Mouse (Mus musculus) embryo, embryonic 10 days (tissue): ENCODE measurements around the gene P3h1.

Experiments used
- DNase-seq: peaks from one replicate; pipeline ENCODE4 v3.0.0-alpha.2; 2015; ENCODE audit warnings: low spot score

P3h1 gene

GRCm38 (mm10) chr4:119232410-119233255, at the start of gene P3h1, which contains the start of gene AU022252:
TSS of gene P3h1 (plus strand) at chr4:119232915.
TSS of gene AU022252 (minus strand) at chr4:119232712.
- DNase-seq, result peak; percentile 99

GRCm38 (mm10) chr4:119183525-119183924, 49.2 kb upstream of the P3h1 start:
- DNase-seq, result no peak

DNA sequence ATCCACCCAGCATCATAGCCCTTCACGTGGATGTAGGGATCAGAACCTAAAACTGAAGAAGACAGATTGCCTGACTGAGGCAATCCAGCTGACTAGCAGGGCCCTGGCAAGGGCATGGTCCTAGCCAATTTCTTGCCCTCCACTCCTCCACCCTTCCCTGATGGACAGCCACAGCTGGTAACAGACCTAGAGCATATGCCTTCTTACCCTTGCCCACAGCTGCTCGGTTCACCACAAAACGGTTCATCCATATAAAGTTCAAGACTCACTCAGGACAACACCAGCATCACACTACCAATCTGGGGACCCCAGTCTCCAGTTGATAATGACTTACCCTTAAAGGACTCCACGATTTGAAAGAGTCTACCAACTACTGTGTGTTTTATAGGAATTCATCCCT, 46.9 kb upstream of the P3h1 start:
- DNase-seq, result no peak

DNA sequence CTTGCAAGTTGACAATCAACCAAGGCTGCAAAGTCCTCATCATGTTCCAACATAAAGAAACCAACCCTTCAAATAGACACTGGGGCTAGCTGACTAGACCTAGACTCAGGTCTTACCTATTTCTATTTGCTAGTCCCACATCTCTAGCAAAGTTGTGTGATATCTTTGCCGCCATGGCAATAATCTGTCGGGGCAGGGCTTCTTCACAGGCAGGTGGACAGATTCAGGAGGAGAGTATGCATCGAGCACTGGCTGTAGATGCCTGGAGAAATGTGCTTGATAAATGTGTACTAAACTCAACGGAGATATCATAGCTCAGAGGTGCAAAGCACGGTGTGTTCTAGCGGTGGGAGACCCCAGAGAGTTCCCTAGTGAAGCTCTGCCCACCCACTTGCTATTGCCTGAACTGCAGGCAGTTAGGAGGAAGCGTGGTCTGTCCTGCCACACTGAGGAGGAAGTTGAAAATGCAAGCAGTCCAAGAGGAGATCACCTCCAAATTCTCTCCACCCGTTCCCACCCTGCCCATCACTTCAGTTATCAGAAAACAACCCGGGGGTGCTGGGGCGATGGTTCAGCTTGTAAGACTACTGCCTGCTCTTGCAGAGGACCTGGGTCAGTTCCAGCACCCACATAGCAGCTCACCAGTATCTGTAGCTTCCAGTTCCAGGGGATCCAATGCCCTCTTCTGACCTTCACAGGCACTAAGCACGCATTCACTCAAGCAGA, 44.5 kb upstream of the P3h1 start:
- no peak for DNase-seq

DNA sequence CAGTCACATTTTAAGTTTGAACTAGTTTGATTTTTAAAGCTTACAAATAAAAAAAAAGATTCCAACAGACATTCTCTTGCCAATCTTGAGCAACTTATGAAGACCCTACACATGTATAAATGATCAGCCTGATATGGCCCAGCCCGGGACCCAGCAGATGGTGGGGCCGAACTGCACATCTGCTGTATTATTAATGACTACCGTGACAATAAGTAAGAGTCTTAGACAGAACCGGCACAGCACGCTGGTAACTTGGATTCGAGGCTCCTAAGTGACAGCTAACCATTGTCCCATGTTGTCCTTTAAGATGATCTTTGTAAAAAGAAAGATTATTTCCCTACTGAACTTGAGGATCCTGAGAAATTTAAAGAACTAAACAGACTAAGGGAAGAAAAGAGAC, 43.3 kb upstream of the P3h1 start:
- no peak for DNase-seq

GRCm38 (mm10) chr4:119189864-119190263, 42.9 kb upstream of the P3h1 start, which contains the start of gene Ermap:
TSS of gene Ermap (minus strand) at chr4:119190011.
- no peak for DNase-seq

DNA sequence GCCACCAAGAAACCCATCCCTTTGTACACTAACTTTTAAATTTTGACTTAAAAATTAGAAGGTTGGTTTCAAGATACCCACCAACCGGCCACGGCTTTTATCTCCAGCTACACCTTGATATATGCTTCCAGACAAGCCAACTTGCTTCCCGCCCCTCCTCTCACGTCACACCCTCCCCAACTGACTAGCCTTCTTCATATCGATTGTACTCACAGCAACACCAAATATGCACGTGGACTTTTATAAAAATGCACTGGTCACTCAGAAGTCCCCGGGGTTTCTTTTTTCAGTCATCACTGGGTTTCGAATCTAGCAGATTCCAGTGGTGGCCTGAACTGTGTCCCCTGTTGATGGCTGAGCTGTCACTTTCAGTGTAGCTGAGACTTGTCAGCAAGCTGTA, 42.1 kb upstream of the P3h1 start:
- no peak for DNase-seq

GRCm38 (mm10) chr4:119191273-119191672, 41.4 kb upstream of the P3h1 start:
- DNase-seq, result no peak

GRCm38 (mm10) chr4:119192757-119193156, 40.0 kb upstream of the P3h1 start:
- DNase-seq, result no peak

DNA sequence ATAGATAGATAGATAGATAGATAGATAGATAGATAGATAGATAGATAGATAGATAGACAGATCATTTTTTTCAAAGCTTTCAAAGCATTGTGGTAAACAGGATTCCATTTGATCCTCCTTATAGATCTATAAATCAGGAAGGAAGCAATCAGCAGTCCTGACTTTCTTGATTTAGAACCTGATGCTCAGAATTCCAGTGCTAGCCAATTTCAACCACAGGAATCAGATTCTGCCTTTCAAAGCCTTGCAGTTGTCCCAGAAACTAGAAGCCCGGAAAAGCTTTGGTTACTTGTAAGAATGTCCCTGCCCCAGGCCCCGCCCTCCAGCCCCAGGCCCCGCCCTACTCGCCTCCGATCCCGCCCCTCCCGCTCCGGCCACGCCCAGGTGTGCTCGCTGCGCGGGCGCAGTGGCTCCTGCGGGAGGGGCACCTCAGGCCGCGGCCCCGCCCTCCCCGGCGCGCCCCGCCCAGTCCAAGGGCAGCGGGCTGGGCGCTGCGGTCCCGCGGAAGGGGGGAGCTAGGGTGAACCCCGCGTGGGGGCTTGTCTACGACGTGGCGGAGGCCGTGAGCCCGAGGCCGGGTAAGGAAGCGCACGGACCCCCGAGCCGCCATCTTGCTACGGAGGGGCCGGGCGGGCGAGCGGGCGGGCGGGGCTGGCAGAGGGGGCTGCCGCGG, 37.7 kb upstream of the P3h1 start, which contains the start of gene Svbp:
Gene Svbp, plus strand, starts transcription at position 398 of the 673 bp plus-strand sequence.
- peak; percentile 83 for DNase-seq

GRCm38 (mm10) chr4:119195582-119196320, 37.0 kb upstream of the P3h1 start:
- peak; percentile 8 for DNase-seq

GRCm38 (mm10) chr4:119198105-119198504, 34.6 kb upstream of the P3h1 start:
- DNase-seq, result no peak

DNA sequence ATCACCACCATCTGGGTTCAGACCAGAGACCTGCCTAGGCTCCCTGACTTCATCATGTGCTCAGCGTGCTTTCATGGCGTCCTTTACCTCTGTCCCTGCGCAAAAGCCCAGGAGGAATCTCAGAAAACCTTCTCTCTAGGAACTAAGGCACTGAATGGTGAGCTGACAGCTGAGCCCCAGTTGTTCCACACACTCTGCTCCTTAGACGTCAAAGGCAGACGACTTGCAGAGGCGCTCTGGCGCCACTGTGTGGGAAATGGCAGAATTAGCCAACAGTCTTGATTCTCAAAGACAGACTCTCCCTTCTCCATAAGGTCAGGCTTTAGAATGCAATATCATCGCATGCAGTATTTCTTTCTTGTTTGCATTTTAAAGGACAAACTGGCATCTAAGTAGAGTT, 28.0 kb upstream of the P3h1 start:
- peak; percentile 85 for DNase-seq

DNA sequence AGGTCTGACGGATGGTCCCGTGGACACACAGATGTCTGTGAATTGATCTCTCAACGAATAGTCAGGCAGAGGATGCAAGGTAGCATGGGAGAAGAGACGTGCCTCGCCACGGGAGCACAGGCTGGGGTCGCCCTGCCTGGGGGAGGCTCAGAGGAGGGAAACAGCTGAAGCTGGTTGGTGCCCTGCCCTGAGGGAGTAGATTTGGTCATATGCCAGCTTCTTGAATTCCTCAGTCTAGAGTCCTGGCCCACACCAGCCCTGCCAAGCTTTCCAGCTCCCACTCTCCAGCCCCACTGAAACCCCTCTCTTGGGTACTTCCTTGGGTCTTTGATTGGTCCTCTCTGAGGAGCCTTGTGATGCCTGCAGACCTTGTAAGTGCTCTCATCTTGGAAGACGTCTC, 16.0 kb upstream of the P3h1 start:
- no peak for DNase-seq

DNA sequence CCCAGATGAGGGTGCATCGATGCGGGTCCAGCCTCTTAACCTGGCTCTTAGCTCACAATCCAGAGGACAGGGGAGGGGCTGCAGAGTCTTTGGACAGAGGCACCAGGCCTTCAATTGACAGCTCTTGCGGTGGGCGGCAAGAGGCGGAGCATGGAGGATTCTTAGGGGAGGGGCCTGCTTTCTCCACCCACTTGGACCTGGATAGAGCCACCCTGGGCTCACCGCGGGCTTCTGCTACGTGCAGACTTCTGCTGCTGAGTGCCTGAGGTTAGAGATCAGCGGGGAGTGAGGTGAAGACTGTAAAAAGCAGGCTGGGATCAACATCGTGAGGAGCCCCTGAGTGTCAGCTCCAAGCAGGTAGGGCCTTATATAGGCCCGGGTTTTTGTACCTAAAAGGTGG, 14.5 kb upstream of the P3h1 start, which contains the start of gene Tmem269:
Gene Tmem269, minus strand, starts transcription at position 49 of the 400 bp plus-strand sequence.
- peak; percentile 37 for DNase-seq

DNA sequence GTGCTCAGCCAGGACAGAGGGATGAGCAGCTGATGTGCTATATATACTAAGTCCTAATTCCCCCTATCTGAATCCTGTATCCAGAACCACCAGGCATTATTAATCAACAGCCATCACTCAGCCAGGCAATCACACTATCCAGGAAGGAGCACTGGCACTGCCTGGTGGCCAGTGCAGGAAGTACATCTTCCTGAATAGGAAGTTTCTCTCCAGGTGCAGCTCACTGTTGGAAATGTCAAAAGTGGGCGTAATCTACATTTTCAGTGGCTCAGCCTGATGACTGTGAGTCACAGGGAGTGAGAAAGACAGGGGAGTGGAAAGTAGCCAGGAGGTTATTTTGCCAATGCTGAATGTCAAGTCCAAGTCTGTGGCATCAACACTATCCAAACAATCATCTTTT, 9.0 kb upstream of the P3h1 start:
- DNase-seq, result peak; percentile 42

DNA sequence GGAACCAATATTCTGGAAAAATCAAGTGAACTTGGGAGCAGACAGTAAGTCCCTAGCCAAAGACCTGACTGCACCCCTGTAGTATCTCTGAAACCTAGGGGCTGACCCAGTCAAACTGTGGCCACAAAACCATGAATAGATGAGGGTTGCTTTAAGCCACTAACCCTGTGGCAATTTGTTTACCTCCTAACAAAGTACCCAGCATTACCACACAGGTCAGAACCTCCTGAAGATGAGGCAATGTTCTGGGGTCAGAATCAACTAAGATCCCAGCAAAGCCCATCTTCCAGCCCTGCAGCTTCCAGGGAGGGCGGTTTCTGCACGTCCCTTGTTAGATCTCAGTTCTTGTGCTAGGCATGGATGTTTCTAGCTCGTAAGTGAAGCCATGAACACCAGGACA, 8.2 kb upstream of the P3h1 start:
- DNase-seq, result no peak

- no peak for DNase-seq
Measured at GRCm38 (mm10) chr4:119225719-119226118, 7.0 kb upstream of the P3h1 start.

GRCm38 (mm10) chr4:119226751-119227150, 6.0 kb upstream of the P3h1 start:
- DNase-seq, result no peak

GRCm38 (mm10) chr4:119233256-119233901, 664 bp downstream of the P3h1 start:
- peak; percentile 87 for DNase-seq

DNA sequence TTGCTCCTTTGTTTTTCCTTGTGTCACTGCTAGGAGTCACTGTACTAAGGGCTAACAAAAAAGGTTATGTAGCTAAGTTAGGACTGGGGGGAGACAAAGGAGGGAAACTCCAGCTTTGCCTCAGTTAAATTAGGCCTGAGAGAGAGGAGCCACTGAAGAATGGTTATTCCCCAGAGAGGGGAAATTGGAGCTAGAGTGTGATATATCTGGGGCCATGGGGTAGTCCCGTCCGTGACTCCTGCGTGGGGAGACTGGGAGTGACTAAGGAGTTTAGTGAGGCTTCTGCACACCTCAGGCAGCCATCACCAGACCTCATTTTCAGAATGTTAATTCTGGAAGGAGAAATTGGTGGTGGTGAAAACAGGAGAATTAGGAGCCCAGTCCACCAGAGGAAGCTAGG, 1.6 kb downstream of the P3h1 start:
- DNase-seq, result no peak
